Mouse (Mus musculus): ENCODE measurements around the gene Wdr83. TPM values are rescaled to one million over a fixed set of nuclear protein-coding genes. Genes with fewer than 3 reads are reported as not detected.

The Wdr83 gene
- polyA plus RNA-seq, 1 experiment: 33.1 TPM

GRCm38 (mm10) chr8:85071041-85071440 lies 10.1 kb downstream of the Wdr83 start:
- WGBS: 70% methylated on average over 5 of the region's 5 CpGs
- TF ChIP-seq CTCF (IDR thresholded peaks at IDR 0.05; ENCODE audit: insufficient read depth, low read length) (no peak), POLR2A (IDR thresholded peaks at IDR 0.05; ENCODE audit: borderline replicate concordance, extremely low read depth, low read depth, low read length) (no peak)
- Histone ChIP-seq H3K4me1 (ENCODE audit: control insufficient read depth, insufficient read depth, low read length) (peaks cover 8% of the 10 kb centered on the region), H3K4me3 (replicated peaks; ENCODE audit: extremely low read depth, low read depth, low read length) (no peak overlapping the region)
- DNase-seq: no peak

- no peak for DNase-seq
- no peak within 1 kb of the TSS for H3K4me3 ChIP-seq (replicated peaks; ENCODE audit: extremely low read depth, low read depth, low read length)
- TF ChIP-seq POLR2A (IDR thresholded peaks at IDR 0.05; ENCODE audit: borderline replicate concordance, extremely low read depth, low read depth, low read length) (no peak), CTCF (IDR thresholded peaks at IDR 0.05; ENCODE audit: insufficient read depth, low read length) (no peak)
- H3K4me1 ChIP-seq (ENCODE audit: control insufficient read depth, insufficient read depth, low read length): peaks cover 7% of the 10 kb centered on the region
Observed at GRCm38 (mm10) chr8:85067982-85068381, 13.1 kb downstream of the Wdr83 start, which contains the start of gene Gm5741. Gm5741 (minus strand) TSS chr8:85067982.

DNA sequence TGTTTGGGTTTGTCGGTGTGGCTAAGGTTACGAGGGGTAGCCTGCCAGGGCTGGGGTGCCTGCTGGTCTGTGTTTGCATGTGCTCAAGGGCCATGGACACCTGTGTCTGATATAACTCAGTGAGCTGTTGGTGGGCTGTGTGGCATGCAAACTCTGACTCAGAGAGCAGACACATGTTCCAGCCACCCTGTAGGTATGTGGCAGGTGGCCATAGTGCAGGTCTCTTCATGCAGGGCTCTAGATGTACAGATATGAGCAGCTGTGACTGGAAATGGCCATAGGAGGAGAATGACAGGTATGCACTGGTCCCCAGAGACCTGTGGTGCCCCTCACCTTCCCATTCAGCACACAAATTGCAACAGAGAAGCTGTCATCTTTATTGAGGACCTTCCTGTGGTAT lies 14.0 kb downstream of the Wdr83 start:
- H3K4me1 ChIP-seq (ENCODE audit: control insufficient read depth, insufficient read depth, low read length): peaks cover 3% of the 10 kb centered on the region
- WGBS: 96% methylated on average over 2 of the region's 2 CpGs
- no peak overlapping the region for H3K4me3 ChIP-seq (replicated peaks; ENCODE audit: extremely low read depth, low read depth, low read length)
- TF ChIP-seq POLR2A (IDR thresholded peaks at IDR 0.05; ENCODE audit: borderline replicate concordance, extremely low read depth, low read depth, low read length) (no peak), CTCF (IDR thresholded peaks at IDR 0.05; ENCODE audit: insufficient read depth, low read length) (no peak)
- DNase-seq: no peak

DNA sequence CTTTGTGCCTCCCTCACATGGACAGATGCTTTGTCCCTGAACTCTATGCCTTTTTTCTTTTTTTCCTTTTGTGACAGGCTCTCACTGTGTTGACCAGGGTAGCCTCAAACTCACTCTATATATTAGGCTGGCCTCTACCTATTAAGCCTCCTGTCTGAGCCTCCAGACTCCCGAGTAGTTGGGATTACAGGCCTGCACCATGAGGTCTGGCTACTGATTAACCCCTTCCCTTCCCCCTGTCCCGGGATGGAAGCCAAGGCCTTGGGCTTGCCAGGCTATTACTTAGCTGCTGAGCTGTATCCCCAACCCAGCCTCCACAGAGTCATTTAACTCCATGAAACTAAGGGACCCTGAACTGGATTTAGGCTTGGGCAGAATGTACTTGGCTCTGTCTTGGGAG lies 15.9 kb downstream of the Wdr83 start:
- H3K4me1 ChIP-seq (ENCODE audit: control insufficient read depth, insufficient read depth, low read length): peaks cover 2% of the 10 kb centered on the region; the same call in 1 of the 2 replicates
- H3K4me3 ChIP-seq (replicated peaks; ENCODE audit: extremely low read depth, low read depth, low read length): no peak overlapping the region
- WGBS: 40% methylated on average over 2 of the region's 2 CpGs
- no peak for TF ChIP-seq CTCF (IDR thresholded peaks at IDR 0.05; ENCODE audit: insufficient read depth, low read length)
- TF ChIP-seq POLR2A (IDR thresholded peaks at IDR 0.05; ENCODE audit: borderline replicate concordance, extremely low read depth, low read depth, low read length): no peak
- DNase-seq: no peak

- H3K4me3 ChIP-seq (replicated peaks; ENCODE audit: extremely low read depth, low read depth, low read length): no peak overlapping the region
- H3K4me1 ChIP-seq (ENCODE audit: control insufficient read depth, insufficient read depth, low read length): peaks cover 2% of the 10 kb centered on the region; the same call in 1 of the 2 replicates
- TF ChIP-seq POLR2A (IDR thresholded peaks at IDR 0.05; ENCODE audit: borderline replicate concordance, extremely low read depth, low read depth, low read length) (no peak), CTCF (IDR thresholded peaks at IDR 0.05; ENCODE audit: insufficient read depth, low read length) (no peak)
- no peak for DNase-seq
- 95% methylated on average over 4 of the region's 4 CpGs for WGBS
Observed at GRCm38 (mm10) chr8:85062603-85063002, 18.5 kb downstream of the Wdr83 start.

GRCm38 (mm10) chr8:85059879-85060616 lies 21.1 kb downstream of the Wdr83 start, which contains the start of gene Fbxw9:
Fbxw9 (plus strand) TSS chr8:85060055.
- 1% methylated on average over 53 of the region's 53 CpGs for WGBS
- DNase-seq: peak; percentile 88
- no peak for TF ChIP-seq CTCF (IDR thresholded peaks at IDR 0.05; ENCODE audit: insufficient read depth, low read length)
- peak; percentile 36; the same call in 1 of the 2 replicates for TF ChIP-seq POLR2A (IDR thresholded peaks at IDR 0.05; ENCODE audit: borderline replicate concordance, extremely low read depth, low read depth, low read length)
- H3K4me3 ChIP-seq (replicated peaks; ENCODE audit: extremely low read depth, low read depth, low read length): peak within 1 kb of the TSS; percentile 93
- H3K4me1 ChIP-seq (ENCODE audit: control insufficient read depth, insufficient read depth, low read length): peaks cover 2% of the 10 kb centered on the region; the same call in 1 of the 2 replicates

GRCm38 (mm10) chr8:85057367-85057766 lies 23.7 kb downstream of the Wdr83 start:
- TF ChIP-seq POLR2A (IDR thresholded peaks at IDR 0.05; ENCODE audit: borderline replicate concordance, extremely low read depth, low read depth, low read length): no peak
- no peak for TF ChIP-seq CTCF (IDR thresholded peaks at IDR 0.05; ENCODE audit: insufficient read depth, low read length)
- DNase-seq: no peak
- H3K4me1 ChIP-seq (ENCODE audit: control insufficient read depth, insufficient read depth, low read length): peaks cover 2% of the 10 kb centered on the region; the same call in 1 of the 2 replicates
- H3K4me3 ChIP-seq (replicated peaks; ENCODE audit: extremely low read depth, low read depth, low read length): no peak overlapping the region
- 74% methylated on average over 7 of the region's 7 CpGs for WGBS

- no peak for TF ChIP-seq POLR2A (IDR thresholded peaks at IDR 0.05; ENCODE audit: borderline replicate concordance, extremely low read depth, low read depth, low read length)
- no peak for TF ChIP-seq CTCF (IDR thresholded peaks at IDR 0.05; ENCODE audit: insufficient read depth, low read length)
- Histone ChIP-seq H3K4me3 (replicated peaks; ENCODE audit: extremely low read depth, low read depth, low read length) (no peak overlapping the region), H3K4me1 (ENCODE audit: control insufficient read depth, insufficient read depth, low read length) (peaks cover under 1% of the 10 kb centered on the region; the same call in 1 of the 2 replicates)
- no peak for DNase-seq
- WGBS: 89% methylated on average over 6 of the region's 6 CpGs
Observed at GRCm38 (mm10) chr8:85043619-85044018, 37.5 kb downstream of the Wdr83 start.

DNA sequence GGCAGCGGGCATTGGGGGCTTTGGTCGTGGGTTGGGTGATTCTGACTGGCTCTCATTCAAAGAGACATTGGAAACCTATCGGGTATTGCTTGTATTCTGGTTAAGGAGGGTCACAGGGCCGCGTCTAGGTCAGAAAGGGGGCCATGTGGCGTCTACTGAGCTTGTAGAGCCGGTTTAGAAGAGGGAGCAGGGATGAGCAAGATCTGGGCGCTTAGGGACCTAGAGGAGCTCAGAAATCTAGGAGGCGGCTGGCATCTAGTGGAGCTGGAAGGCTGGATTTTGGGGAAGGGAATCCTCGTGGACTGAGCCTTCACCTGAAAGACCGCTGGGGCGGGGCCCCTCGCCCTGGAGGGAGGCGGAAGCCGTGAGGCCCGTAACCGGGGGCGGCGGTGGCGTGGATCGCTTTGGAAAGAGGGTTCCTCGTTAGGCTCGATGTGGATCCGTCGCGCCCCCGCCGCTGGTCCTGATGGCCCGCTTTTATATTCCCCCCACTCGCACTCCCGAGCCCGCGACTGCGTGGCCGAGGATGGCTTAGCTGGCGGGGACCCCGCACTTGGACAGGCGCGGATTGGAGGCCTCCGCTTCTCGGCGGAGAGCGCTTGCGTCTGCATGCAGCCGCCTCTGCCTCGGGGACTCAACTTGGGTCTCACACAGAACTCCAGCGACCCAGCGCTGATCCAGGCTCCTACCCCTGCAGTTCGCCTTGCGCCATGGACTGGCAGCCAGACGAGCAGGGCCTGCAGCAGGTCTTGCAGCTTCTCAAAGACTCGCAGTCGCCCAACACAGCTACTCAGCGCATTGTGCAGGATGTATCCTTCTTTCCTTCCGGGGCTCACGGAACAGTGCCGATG lies 43.2 kb downstream of the Wdr83 start:
- TF ChIP-seq CTCF (IDR thresholded peaks at IDR 0.05; ENCODE audit: insufficient read depth, low read length): no peak
- no peak for TF ChIP-seq POLR2A (IDR thresholded peaks at IDR 0.05; ENCODE audit: borderline replicate concordance, extremely low read depth, low read depth, low read length)
- peak; percentile 58 for DNase-seq
- Histone ChIP-seq H3K4me3 (replicated peaks; ENCODE audit: extremely low read depth, low read depth, low read length) (peak overlapping the region; percentile 76), H3K4me1 (ENCODE audit: control insufficient read depth, insufficient read depth, low read length) (peaks cover 13% of the 10 kb centered on the region)
- whole genome bisulfite sequencing: under 1% methylated on average over 57 of the region's 57 CpGs
